Mouse (Mus musculus): ENCODE measurements around the gene Golga5. TPM values are rescaled to one million over a fixed set of nuclear protein-coding genes. Genes with fewer than 3 reads are reported as not detected.
"Not testable (repeated sequence)": the region's sequence is repeated elsewhere in the genome, so short reads cannot be mapped to it uniquely, and the experiment has no call there.

The Golga5 gene
- polyA plus RNA-seq, 1 experiment = 21.8 TPM

DNA sequence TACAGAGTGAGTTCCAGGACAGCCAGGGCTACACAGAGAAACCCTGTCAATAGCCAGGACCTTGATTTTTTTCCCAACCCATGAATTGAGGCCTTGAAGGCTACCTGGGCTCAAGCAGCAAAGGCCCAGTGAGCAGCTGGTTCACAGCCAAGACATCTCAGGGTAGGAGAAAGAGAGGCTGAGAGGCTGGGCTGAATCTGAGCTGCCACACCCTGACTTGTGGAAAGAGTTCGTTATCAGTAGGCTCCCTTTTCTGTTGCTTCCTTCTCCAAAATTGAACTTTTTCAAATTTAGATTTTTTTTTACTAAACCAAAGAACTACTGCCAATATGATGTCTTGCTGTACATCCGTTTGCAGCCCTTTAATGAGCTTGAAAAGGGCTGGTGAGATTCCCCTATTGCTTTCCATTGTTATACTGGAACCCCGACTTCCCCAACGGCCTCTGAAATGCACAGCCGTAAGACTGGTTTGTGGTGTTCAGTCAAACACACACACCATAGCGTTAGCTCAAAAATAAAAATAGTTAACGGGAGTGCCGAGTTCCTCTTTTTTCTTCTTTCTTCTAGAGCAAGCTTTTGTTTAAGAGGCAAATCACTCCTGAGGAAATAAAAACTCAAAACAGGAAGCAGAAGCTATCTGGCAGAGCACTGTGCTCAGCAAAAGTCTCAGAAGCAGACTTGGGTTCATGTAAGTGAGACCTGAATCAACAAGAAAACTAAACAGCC, 17.6 kb upstream of the Golga5 start:
- no peak for TF ChIP-seq CTCF (IDR thresholded peaks at IDR 0.05; ENCODE audit: borderline replicate concordance, extremely low read depth, insufficient read depth, insufficient read length)
- TF ChIP-seq POLR2A (IDR thresholded peaks at IDR 0.05; ENCODE audit: borderline replicate concordance, extremely low read depth, insufficient read depth, insufficient read length, poor library complexity, severe bottlenecking) = no peak
- DNase-seq (ENCODE audit: low read depth) = no peak

GRCm38 (mm10) chr12:102453581-102453980, 15.4 kb upstream of the Golga5 start:
- DNase-seq (ENCODE audit: low read depth) = no peak
- TF ChIP-seq CTCF (IDR thresholded peaks at IDR 0.05; ENCODE audit: borderline replicate concordance, extremely low read depth, insufficient read depth, insufficient read length) (no peak), POLR2A (IDR thresholded peaks at IDR 0.05; ENCODE audit: borderline replicate concordance, extremely low read depth, insufficient read depth, insufficient read length, poor library complexity, severe bottlenecking) (no peak)

- no peak for DNase-seq (ENCODE audit: low read depth)
- TF ChIP-seq POLR2A (IDR thresholded peaks at IDR 0.05; ENCODE audit: borderline replicate concordance, extremely low read depth, insufficient read depth, insufficient read length, poor library complexity, severe bottlenecking) (no peak), CTCF (IDR thresholded peaks at IDR 0.05; ENCODE audit: borderline replicate concordance, extremely low read depth, insufficient read depth, insufficient read length) (no peak)
Observed at GRCm38 (mm10) chr12:102456467-102457193, 12.3 kb upstream of the Golga5 start.

GRCm38 (mm10) chr12:102460014-102460413, 8.9 kb upstream of the Golga5 start:
- TF ChIP-seq CTCF (IDR thresholded peaks at IDR 0.05; ENCODE audit: borderline replicate concordance, extremely low read depth, insufficient read depth, insufficient read length) = no peak
- no peak for TF ChIP-seq POLR2A (IDR thresholded peaks at IDR 0.05; ENCODE audit: borderline replicate concordance, extremely low read depth, insufficient read depth, insufficient read length, poor library complexity, severe bottlenecking)
- DNase-seq (ENCODE audit: low read depth) = no peak

- peak; percentile 5; the same call in 1 of the 2 replicates for TF ChIP-seq CTCF (IDR thresholded peaks at IDR 0.05; ENCODE audit: borderline replicate concordance, extremely low read depth, insufficient read depth, insufficient read length)
- no peak for TF ChIP-seq POLR2A (IDR thresholded peaks at IDR 0.05; ENCODE audit: borderline replicate concordance, extremely low read depth, insufficient read depth, insufficient read length, poor library complexity, severe bottlenecking)
- DNase-seq (ENCODE audit: low read depth) = peak; percentile 32
Observed at GRCm38 (mm10) chr12:102461177-102461576, 7.8 kb upstream of the Golga5 start.

DNA sequence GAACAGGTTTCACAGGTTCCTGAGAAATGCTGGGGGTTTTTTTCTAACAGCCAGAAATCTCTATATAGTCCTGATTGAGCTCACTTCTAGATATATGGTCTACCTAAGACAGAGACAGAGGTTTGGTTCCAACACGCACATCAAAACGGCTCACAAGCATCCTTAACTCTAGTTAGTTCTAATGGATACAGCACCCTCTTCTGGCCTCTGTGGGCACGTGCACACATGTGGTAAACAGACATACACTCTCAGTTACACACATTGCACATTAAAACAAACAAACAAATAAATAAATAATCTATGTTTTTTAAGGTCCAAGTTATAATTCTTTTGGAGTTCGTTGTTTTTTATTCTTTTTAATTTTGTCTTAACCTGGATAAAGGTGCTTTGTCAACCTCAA, 4.3 kb upstream of the Golga5 start:
- TF ChIP-seq CTCF (IDR thresholded peaks at IDR 0.05; ENCODE audit: borderline replicate concordance, extremely low read depth, insufficient read depth, insufficient read length) (peak; percentile 16; the same call in 1 of the 2 replicates), POLR2A (IDR thresholded peaks at IDR 0.05; ENCODE audit: borderline replicate concordance, extremely low read depth, insufficient read depth, insufficient read length, poor library complexity, severe bottlenecking) (no peak)
- DNase-seq (ENCODE audit: low read depth) = no peak

- peak; percentile 29 for DNase-seq (ENCODE audit: low read depth)
- TF ChIP-seq CTCF (IDR thresholded peaks at IDR 0.05; ENCODE audit: borderline replicate concordance, extremely low read depth, insufficient read depth, insufficient read length) (peak; percentile 18; the same call in 1 of the 2 replicates), POLR2A (IDR thresholded peaks at IDR 0.05; ENCODE audit: borderline replicate concordance, extremely low read depth, insufficient read depth, insufficient read length, poor library complexity, severe bottlenecking) (no peak)
Observed at GRCm38 (mm10) chr12:102468136-102468535, 799 bp upstream of the Golga5 start.

DNA sequence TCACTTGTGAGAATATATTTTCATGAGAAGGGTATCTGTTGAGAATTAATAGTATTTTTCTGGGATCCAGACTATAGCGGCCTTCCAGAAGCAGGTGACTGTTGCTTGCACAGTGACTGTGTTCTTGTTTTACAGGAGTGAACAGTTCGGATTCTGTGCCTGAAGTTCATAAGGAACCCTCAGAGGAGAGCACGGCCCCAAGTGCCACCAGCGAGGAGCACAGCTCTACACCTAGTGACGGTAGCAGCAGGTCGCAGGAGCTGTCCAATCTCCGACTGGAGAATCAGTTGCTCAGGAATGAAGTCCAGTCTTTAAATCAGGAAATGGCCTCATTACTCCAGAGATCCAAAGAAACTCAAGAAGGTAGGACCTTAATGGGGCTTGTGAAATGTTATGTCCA, 5.5 kb downstream of the Golga5 start:
- TF ChIP-seq POLR2A (IDR thresholded peaks at IDR 0.05; ENCODE audit: borderline replicate concordance, extremely low read depth, insufficient read depth, insufficient read length, poor library complexity, severe bottlenecking) (no peak), CTCF (IDR thresholded peaks at IDR 0.05; ENCODE audit: borderline replicate concordance, extremely low read depth, insufficient read depth, insufficient read length) (no peak)

GRCm38 (mm10) chr12:102480481-102480880, 11.5 kb downstream of the Golga5 start:
- no peak for DNase-seq (ENCODE audit: low read depth)
- TF ChIP-seq POLR2A (IDR thresholded peaks at IDR 0.05; ENCODE audit: borderline replicate concordance, extremely low read depth, insufficient read depth, insufficient read length, poor library complexity, severe bottlenecking) = no peak
- TF ChIP-seq CTCF (IDR thresholded peaks at IDR 0.05; ENCODE audit: borderline replicate concordance, extremely low read depth, insufficient read depth, insufficient read length) = no peak

More for the DNA sequence above, 5.5 kb downstream of the Golga5 start:
- DNase-seq (ENCODE audit: low read depth) = no peak

GRCm38 (mm10) chr12:102484946-102485345, 16.0 kb downstream of the Golga5 start:
- DNase-seq (ENCODE audit: low read depth) = peak; percentile 9
- TF ChIP-seq CTCF (IDR thresholded peaks at IDR 0.05; ENCODE audit: borderline replicate concordance, extremely low read depth, insufficient read depth, insufficient read length) = no peak
- no peak for TF ChIP-seq POLR2A (IDR thresholded peaks at IDR 0.05; ENCODE audit: borderline replicate concordance, extremely low read depth, insufficient read depth, insufficient read length, poor library complexity, severe bottlenecking)

DNA sequence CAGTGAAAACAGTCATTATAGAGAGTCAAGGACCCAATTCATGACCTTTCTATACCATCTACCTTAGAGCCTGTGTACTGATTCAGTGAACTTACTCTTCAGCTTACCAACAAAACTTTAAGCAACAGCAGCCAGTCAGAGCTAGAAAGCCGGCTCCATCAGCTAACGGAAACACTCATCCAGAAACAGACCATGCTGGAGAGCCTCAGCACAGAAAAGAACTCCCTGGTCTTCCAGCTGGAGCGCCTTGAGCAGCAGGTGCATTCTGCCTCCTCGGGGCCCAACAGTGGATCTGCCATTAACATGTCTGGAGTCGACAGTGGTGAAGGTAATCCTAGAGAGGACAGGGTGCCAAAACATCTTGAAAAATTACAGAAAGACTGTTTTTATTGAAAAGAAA, 23.0 kb downstream of the Golga5 start:
- no peak for DNase-seq (ENCODE audit: low read depth)
- TF ChIP-seq CTCF (IDR thresholded peaks at IDR 0.05; ENCODE audit: borderline replicate concordance, extremely low read depth, insufficient read depth, insufficient read length) (no peak), POLR2A (IDR thresholded peaks at IDR 0.05; ENCODE audit: borderline replicate concordance, extremely low read depth, insufficient read depth, insufficient read length, poor library complexity, severe bottlenecking) (no peak)

DNA sequence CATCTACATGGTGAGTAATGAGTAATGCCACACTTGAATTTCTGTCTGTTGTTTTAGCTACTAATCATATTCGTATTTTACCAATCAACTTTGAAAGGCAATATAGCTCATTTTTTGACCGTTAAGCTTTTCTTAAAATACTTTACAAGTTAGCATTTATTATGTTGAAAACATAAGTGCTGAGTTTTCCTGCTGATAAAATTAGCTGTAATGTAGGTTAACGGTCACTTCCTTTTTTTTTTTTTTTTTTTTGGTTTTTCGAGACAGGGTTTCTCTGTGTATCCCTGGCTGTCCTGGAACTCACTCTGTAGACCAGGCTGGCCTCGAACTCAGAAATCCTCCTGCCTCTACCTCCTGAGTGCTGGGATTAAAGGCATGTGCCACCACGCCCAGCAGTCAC, 26.8 kb downstream of the Golga5 start:
- not testable (repeated sequence) for DNase-seq (ENCODE audit: low read depth)
